Mouse (Mus musculus): Measurements from ENCODE around the gene Hivep3. TPM values are rescaled to one million over a fixed set of nuclear protein-coding genes. Genes with fewer than 3 reads are reported as not detected.

Hivep3 gene
- polyA plus RNA-seq, 1 experiment: 23.1 TPM

GRCm38 (mm10) chr4:119854307-119855144, 120.9 kb downstream of the Hivep3 start:
- peaks cover 5% of the 10 kb centered on the region for H3K4me1 ChIP-seq (ENCODE audit: control insufficient read depth, insufficient read depth, low read length)
- H3K4me3 ChIP-seq (replicated peaks; ENCODE audit: extremely low read depth, low read depth, low read length): no peak overlapping the region
- TF ChIP-seq CTCF (IDR thresholded peaks at IDR 0.05; ENCODE audit: insufficient read depth, low read length): no peak
- no peak for TF ChIP-seq POLR2A (IDR thresholded peaks at IDR 0.05; ENCODE audit: borderline replicate concordance, extremely low read depth, low read depth, low read length)
- DNase-seq: no peak
- WGBS: 73% methylated on average over 9 of the region's 9 CpGs

- no peak for DNase-seq
Measured at GRCm38 (mm10) chr4:119859454-119859853, 125.9 kb downstream of the Hivep3 start.

GRCm38 (mm10) chr4:119861001-119861400, 127.4 kb downstream of the Hivep3 start:
- 0 out of 2 replicates have a peak, but pooled peaks cover 2% of the 10 kb centered on the region for H3K4me1 ChIP-seq (ENCODE audit: control insufficient read depth, insufficient read depth, low read length)
- 34% methylated on average over 4 of the region's 4 CpGs for whole genome bisulfite sequencing
- TF ChIP-seq CTCF (IDR thresholded peaks at IDR 0.05; ENCODE audit: insufficient read depth, low read length) (no peak), POLR2A (IDR thresholded peaks at IDR 0.05; ENCODE audit: borderline replicate concordance, extremely low read depth, low read depth, low read length) (no peak)
- no peak overlapping the region for H3K4me3 ChIP-seq (replicated peaks; ENCODE audit: extremely low read depth, low read depth, low read length)
- no peak for DNase-seq

More at GRCm38 (mm10) chr4:119859454-119859853, 125.9 kb downstream of the Hivep3 start:
- Histone ChIP-seq H3K4me3 (replicated peaks; ENCODE audit: extremely low read depth, low read depth, low read length) (no peak overlapping the region), H3K4me1 (ENCODE audit: control insufficient read depth, insufficient read depth, low read length) (0 out of 2 replicates have a peak, but pooled peaks cover 2% of the 10 kb centered on the region)
- TF ChIP-seq POLR2A (IDR thresholded peaks at IDR 0.05; ENCODE audit: borderline replicate concordance, extremely low read depth, low read depth, low read length) (no peak), CTCF (IDR thresholded peaks at IDR 0.05; ENCODE audit: insufficient read depth, low read length) (no peak)
- WGBS: 44% methylated on average over 4 of the region's 4 CpGs

GRCm38 (mm10) chr4:119865827-119866455, 132.4 kb downstream of the Hivep3 start:
- DNase-seq: no peak
- Histone ChIP-seq H3K4me1 (ENCODE audit: control insufficient read depth, insufficient read depth, low read length) (peaks cover 2% of the 10 kb centered on the region; the same call in 1 of the 2 replicates), H3K4me3 (replicated peaks; ENCODE audit: extremely low read depth, low read depth, low read length) (no peak overlapping the region)
- WGBS: 33% methylated on average over 3 of the region's 3 CpGs
- TF ChIP-seq POLR2A (IDR thresholded peaks at IDR 0.05; ENCODE audit: borderline replicate concordance, extremely low read depth, low read depth, low read length) (no peak), CTCF (IDR thresholded peaks at IDR 0.05; ENCODE audit: insufficient read depth, low read length) (no peak)

GRCm38 (mm10) chr4:119867132-119867531, 133.5 kb downstream of the Hivep3 start:
- no peak for DNase-seq
- TF ChIP-seq CTCF (IDR thresholded peaks at IDR 0.05; ENCODE audit: insufficient read depth, low read length): no peak
- no peak for TF ChIP-seq POLR2A (IDR thresholded peaks at IDR 0.05; ENCODE audit: borderline replicate concordance, extremely low read depth, low read depth, low read length)
- WGBS: 96% methylated on average over 3 of the region's 3 CpGs
- Histone ChIP-seq H3K4me1 (ENCODE audit: control insufficient read depth, insufficient read depth, low read length) (no peaks in the 10 kb centered on the region; the same call in 1 of the 2 replicates), H3K4me3 (replicated peaks; ENCODE audit: extremely low read depth, low read depth, low read length) (no peak overlapping the region)

- WGBS: 37% methylated on average over 6 of the region's 6 CpGs
- no peak for DNase-seq
- no peaks in the 10 kb centered on the region; the same call in 1 of the 2 replicates for H3K4me1 ChIP-seq (ENCODE audit: control insufficient read depth, insufficient read depth, low read length)
- no peak overlapping the region for H3K4me3 ChIP-seq (replicated peaks; ENCODE audit: extremely low read depth, low read depth, low read length)
- no peak for TF ChIP-seq CTCF (IDR thresholded peaks at IDR 0.05; ENCODE audit: insufficient read depth, low read length)
Measured at GRCm38 (mm10) chr4:119870411-119870810, 136.8 kb downstream of the Hivep3 start.

GRCm38 (mm10) chr4:119871441-119871840, 137.9 kb downstream of the Hivep3 start:
- no peak for DNase-seq
- TF ChIP-seq CTCF (IDR thresholded peaks at IDR 0.05; ENCODE audit: insufficient read depth, low read length) (no peak), POLR2A (IDR thresholded peaks at IDR 0.05; ENCODE audit: borderline replicate concordance, extremely low read depth, low read depth, low read length) (no peak)
- Histone ChIP-seq H3K4me3 (replicated peaks; ENCODE audit: extremely low read depth, low read depth, low read length) (no peak overlapping the region), H3K4me1 (ENCODE audit: control insufficient read depth, insufficient read depth, low read length) (no peaks in the 10 kb centered on the region; the same call in 1 of the 2 replicates)
- 87% methylated on average over 2 of the region's 2 CpGs for WGBS

- WGBS: 90% methylated on average over 10 of the region's 10 CpGs
- Histone ChIP-seq H3K4me1 (ENCODE audit: control insufficient read depth, insufficient read depth, low read length) (no peaks in the 10 kb centered on the region; the same call in 1 of the 2 replicates), H3K4me3 (replicated peaks; ENCODE audit: extremely low read depth, low read depth, low read length) (no peak overlapping the region)
- TF ChIP-seq POLR2A (IDR thresholded peaks at IDR 0.05; ENCODE audit: borderline replicate concordance, extremely low read depth, low read depth, low read length) (no peak), CTCF (IDR thresholded peaks at IDR 0.05; ENCODE audit: insufficient read depth, low read length) (no peak)
- no peak for DNase-seq
Measured at GRCm38 (mm10) chr4:119871861-119872582, 138.4 kb downstream of the Hivep3 start.

- TF ChIP-seq POLR2A (IDR thresholded peaks at IDR 0.05; ENCODE audit: borderline replicate concordance, extremely low read depth, low read depth, low read length) (no peak), CTCF (IDR thresholded peaks at IDR 0.05; ENCODE audit: insufficient read depth, low read length) (no peak)
- 78% methylated on average over 6 of the region's 6 CpGs for WGBS
- no peaks in the 10 kb centered on the region; the same call in none of the 2 replicates for H3K4me1 ChIP-seq (ENCODE audit: control insufficient read depth, insufficient read depth, low read length)
- DNase-seq: no peak
- no peak overlapping the region for H3K4me3 ChIP-seq (replicated peaks; ENCODE audit: extremely low read depth, low read depth, low read length)
Measured at GRCm38 (mm10) chr4:119873935-119874334, 140.4 kb downstream of the Hivep3 start.

Measured in lung, adult 2 months (tissue).